Mouse (Mus musculus) embryonic fibroblast, embryonic 13.5 days (primary cell): ENCODE measurements at regions not wholly inside any gene's neighbourhood (a gene's known extent, or its start where the extent isn't known, plus 50 kb on each side); places are given as distances from the start of the nearest gene placed in this dataset.

Experiments used
- CTCF ChIP-seq: IDR thresholded peaks from 2 replicates; pipeline ENCODE4 v1.5.1; 2011; ENCODE audit warnings: mild to moderate bottlenecking, control low read depth, low read length, moderate library complexity, borderline replicate concordance; ENCODE audit not compliant: insufficient read depth
- POLR2A ChIP-seq: IDR thresholded peaks from 2 replicates; pipeline ENCODE4 v1.6.1; 2011; ENCODE audit warnings: low read depth, mild to moderate bottlenecking, control low read depth, low read length, moderate library complexity

GRCm38 (mm10) chr15:87890903-87891302 is 346.8 kb downstream of the Fam19a5 start:
- no peak for TF ChIP-seq CTCF
- no peak for TF ChIP-seq POLR2A
